Mouse (Mus musculus): ENCODE measurements around the gene Dixdc1. TPM values are rescaled to one million over a fixed set of nuclear protein-coding genes. Genes with fewer than 3 reads are reported as not detected.

Gene Dixdc1
- polyA plus RNA-seq, 1 experiment from 2014 or later: 8.1 TPM

DNA sequence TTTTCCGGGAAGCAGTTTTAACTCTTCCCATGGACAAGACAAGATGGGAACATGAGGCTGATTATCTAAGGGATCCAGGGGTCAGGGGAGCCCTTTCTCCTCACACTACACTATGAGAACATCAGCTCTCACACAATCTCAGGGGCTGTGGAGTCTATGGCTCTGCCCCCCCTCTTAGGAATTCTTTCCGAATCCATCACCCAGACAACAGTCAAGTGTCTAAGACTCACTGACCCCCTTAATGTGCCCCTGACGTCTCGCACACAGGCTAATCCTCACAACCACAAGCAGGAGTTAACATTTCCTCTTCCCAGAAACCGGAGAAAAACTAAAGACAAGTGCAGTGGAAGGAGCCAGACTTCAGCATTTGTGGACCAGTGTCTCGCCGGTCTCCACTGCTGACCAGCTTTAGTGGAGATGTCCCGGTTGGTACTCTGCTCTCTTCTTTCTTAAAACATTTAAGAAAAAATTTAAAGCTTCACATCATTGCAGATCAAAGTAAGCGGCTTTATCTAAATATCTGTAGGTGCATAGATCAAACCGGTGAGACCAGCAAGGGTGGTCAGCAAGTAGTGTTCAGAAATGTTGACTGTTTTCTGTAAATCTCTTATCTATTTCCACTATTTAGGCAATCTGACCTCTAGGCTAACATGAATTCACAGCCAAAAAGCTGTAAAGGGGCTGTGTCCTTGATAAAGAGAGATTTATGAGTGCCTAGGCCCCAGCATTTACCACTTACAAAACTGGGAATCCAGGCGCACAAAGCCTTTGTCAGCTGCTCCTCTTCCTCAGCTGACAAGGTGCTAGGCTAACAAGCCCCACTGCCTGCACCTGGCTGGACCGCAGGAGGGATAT is 42.2 kb downstream of the Dixdc1 start:
- peak overlapping the region; percentile 55; the same call in 1 of the 2 replicates for H3K9ac ChIP-seq (ENCODE audit: low read length)
- 53% methylated on average over 12 of the region's 12 CpGs for whole genome bisulfite sequencing

DNA sequence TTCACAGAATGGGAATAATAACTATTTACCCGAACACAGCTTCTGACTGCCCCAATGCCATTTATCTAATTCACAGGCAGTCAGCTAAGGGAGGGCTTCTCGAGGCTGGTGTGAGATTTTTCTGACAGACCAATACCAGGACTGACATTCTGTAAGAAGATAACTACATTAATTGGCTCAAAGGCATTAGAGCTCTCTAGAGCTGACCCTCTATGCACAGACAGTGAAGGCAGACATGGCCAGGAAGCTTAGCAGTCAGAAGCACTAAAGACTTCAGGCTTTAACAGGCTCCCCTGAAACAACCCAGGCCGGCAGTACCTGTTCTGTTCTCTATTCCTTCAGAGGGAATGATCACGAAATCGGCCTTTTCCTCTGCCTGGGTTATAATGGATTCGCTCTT is 44.2 kb downstream of the Dixdc1 start:
- H3K27ac ChIP-seq (ENCODE audit: low read length): no peak overlapping the region

More for the DNA sequence above, 42.2 kb downstream of the Dixdc1 start:
- Histone ChIP-seq H3K4me2 (ENCODE audit: low read depth, low read length) (peak overlapping the region; percentile 98), H3K4me1 (replicated peaks; ENCODE audit: control insufficient read depth, insufficient read depth, low read length) (peaks cover 23% of the 10 kb centered on the region), H3K4me3 (ENCODE audit: low read length) (peak overlapping the region; percentile 40), H3K36me3 (ENCODE audit: control insufficient read depth, insufficient read depth, low read length) (no peaks in the 10 kb centered on the region), H3K9me3 (ENCODE audit: control insufficient read depth, low read length) (no peaks in the 10 kb centered on the region), H3K27ac (ENCODE audit: low read length) (no peak overlapping the region), H3K27me3 (ENCODE audit: control insufficient read depth, insufficient read depth, low read depth, low read length) (peaks cover 8% of the 10 kb centered on the region)
- no peak for ATAC-seq (ENCODE audit: low read depth)

GRCm38 (mm10) chr9:50693631-50694030 is 45.7 kb downstream of the Dixdc1 start:
- 20% methylated on average over 10 of the region's 10 CpGs for WGBS

More for the DNA sequence above, 44.2 kb downstream of the Dixdc1 start:
- no peak overlapping the region for H3K4me3 ChIP-seq (ENCODE audit: low read length)
- H3K4me2 ChIP-seq (ENCODE audit: low read depth, low read length): no peak overlapping the region
- H3K9ac ChIP-seq (ENCODE audit: low read length): no peak overlapping the region
- peaks cover 8% of the 10 kb centered on the region for H3K27me3 ChIP-seq (ENCODE audit: control insufficient read depth, insufficient read depth, low read depth, low read length)
- H3K9me3 ChIP-seq (ENCODE audit: control insufficient read depth, low read length): no peaks in the 10 kb centered on the region
- no peaks in the 10 kb centered on the region for H3K36me3 ChIP-seq (ENCODE audit: control insufficient read depth, insufficient read depth, low read length)
- no peak for ATAC-seq (ENCODE audit: low read depth)
- H3K4me1 ChIP-seq (replicated peaks; ENCODE audit: control insufficient read depth, insufficient read depth, low read length): peaks cover 11% of the 10 kb centered on the region
- 82% methylated on average over 6 of the region's 6 CpGs for WGBS

DNA sequence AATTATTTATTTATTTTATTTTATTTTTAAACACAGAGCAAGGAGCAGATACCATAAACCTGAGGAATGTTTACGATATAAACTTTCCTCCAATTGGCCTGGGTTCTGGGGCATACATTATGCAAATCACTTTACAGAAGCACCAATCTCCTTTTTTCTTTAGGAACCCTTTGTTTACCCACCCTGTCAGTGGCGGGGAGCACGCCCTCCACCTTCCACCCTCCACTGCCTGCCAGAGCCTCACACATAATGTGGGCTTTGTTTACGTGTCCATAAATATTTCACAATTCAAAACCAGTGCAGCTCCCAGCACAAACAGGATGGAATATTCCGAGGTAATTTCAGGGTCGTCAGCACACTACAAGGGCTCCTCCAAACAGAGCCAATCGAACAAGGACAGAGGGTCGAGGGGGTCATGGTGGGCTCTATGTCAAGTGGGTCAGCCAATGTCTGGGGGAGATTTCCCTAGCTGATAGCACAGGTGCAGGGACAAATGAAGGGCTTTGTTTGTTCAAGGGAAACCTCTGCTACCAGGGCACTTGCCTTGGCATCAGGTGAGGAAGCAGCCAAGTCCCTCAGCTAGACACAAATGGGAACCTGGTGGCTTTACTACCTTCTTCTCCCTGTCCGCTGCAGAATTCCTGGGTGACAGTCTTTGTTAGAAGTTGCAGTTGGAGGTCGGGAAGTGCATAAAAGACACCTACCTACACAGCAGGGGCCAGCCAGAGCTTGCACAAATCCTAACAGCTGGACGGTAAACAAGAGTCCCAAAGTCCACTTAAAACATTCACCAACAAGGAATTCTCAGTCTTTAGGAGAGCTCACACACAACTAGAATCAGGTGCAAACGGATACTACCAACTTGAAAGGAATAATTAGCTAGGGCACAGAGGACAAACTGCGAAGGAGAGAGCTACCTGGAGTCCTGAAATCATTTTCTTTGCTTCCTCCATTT is 46.4 kb downstream of the Dixdc1 start:
- Histone ChIP-seq H3K4me3 (ENCODE audit: low read length) (no peak overlapping the region), H3K4me1 (replicated peaks; ENCODE audit: control insufficient read depth, insufficient read depth, low read length) (peaks cover 5% of the 10 kb centered on the region; the same call in 1 of the 2 replicates), H3K27me3 (ENCODE audit: control insufficient read depth, insufficient read depth, low read depth, low read length) (no peaks in the 10 kb centered on the region), H3K36me3 (ENCODE audit: control insufficient read depth, insufficient read depth, low read length) (no peaks in the 10 kb centered on the region), H3K27ac (ENCODE audit: low read length) (no peak overlapping the region), H3K9ac (ENCODE audit: low read length) (no peak overlapping the region), H3K9me3 (ENCODE audit: control insufficient read depth, low read length) (no peaks in the 10 kb centered on the region), H3K4me2 (ENCODE audit: low read depth, low read length) (no peak overlapping the region)
- no peak for ATAC-seq (ENCODE audit: low read depth)
- 27% methylated on average over 13 of the region's 13 CpGs for WGBS

More at GRCm38 (mm10) chr9:50693631-50694030, 45.7 kb downstream of the Dixdc1 start:
- Histone ChIP-seq H3K9ac (ENCODE audit: low read length) (no peak overlapping the region), H3K27ac (ENCODE audit: low read length) (no peak overlapping the region), H3K27me3 (ENCODE audit: control insufficient read depth, insufficient read depth, low read depth, low read length) (peaks cover under 1% of the 10 kb centered on the region; the same call in 1 of the 2 replicates), H3K4me3 (ENCODE audit: low read length) (no peak overlapping the region), H3K9me3 (ENCODE audit: control insufficient read depth, low read length) (no peaks in the 10 kb centered on the region), H3K4me2 (ENCODE audit: low read depth, low read length) (no peak overlapping the region), H3K4me1 (replicated peaks; ENCODE audit: control insufficient read depth, insufficient read depth, low read length) (peaks cover 11% of the 10 kb centered on the region), H3K36me3 (ENCODE audit: control insufficient read depth, insufficient read depth, low read length) (no peaks in the 10 kb centered on the region)
- peak; percentile 36; the same call in 1 of the 2 replicates for ATAC-seq (ENCODE audit: low read depth)

- Histone ChIP-seq H3K4me3 (ENCODE audit: low read length) (no peak overlapping the region), H3K4me2 (ENCODE audit: low read depth, low read length) (no peak overlapping the region), H3K27ac (ENCODE audit: low read length) (no peak overlapping the region), H3K9ac (ENCODE audit: low read length) (no peak overlapping the region), H3K9me3 (ENCODE audit: control insufficient read depth, low read length) (no peaks in the 10 kb centered on the region), H3K36me3 (ENCODE audit: control insufficient read depth, insufficient read depth, low read length) (no peaks in the 10 kb centered on the region; the same call in 1 of the 2 replicates), H3K4me1 (replicated peaks; ENCODE audit: control insufficient read depth, insufficient read depth, low read length) (no peaks in the 10 kb centered on the region), H3K27me3 (ENCODE audit: control insufficient read depth, insufficient read depth, low read depth, low read length) (no peaks in the 10 kb centered on the region)
- no peak for ATAC-seq (ENCODE audit: low read depth)
- 70% methylated on average over 6 of the region's 6 CpGs for WGBS
Observed at GRCm38 (mm10) chr9:50686866-50687652, 52.3 kb downstream of the Dixdc1 start.

DNA sequence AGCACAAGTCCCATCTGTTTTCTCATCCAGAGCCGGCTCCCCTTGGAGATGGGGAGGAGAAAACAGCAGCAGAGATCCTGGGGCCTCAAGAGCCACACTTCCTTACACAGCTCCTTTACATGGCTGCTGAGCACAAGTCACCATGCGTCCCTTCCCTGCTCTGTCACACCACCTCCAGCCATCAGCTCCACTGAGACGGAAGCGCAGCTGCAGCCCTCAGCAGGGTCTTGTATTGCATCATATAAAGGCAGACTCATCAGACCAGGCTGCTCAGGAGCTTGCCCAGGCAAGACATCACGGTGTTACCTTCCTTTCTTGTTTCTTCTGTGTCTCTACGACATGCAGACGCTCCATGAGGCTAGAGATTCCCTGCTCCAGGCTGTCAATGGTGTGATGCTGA is 57.6 kb downstream of the Dixdc1 start:
- WGBS: 66% methylated on average over 7 of the region's 7 CpGs
- no peaks in the 10 kb centered on the region for H3K27me3 ChIP-seq (ENCODE audit: control insufficient read depth, insufficient read depth, low read depth, low read length)
- no peaks in the 10 kb centered on the region for H3K9me3 ChIP-seq (ENCODE audit: control insufficient read depth, low read length)
- H3K27ac ChIP-seq (ENCODE audit: low read length): no peak overlapping the region
- no peaks in the 10 kb centered on the region for H3K4me1 ChIP-seq (replicated peaks; ENCODE audit: control insufficient read depth, insufficient read depth, low read length)
- ATAC-seq (ENCODE audit: low read depth): no peak
- no peak overlapping the region for H3K9ac ChIP-seq (ENCODE audit: low read length)
- no peaks in the 10 kb centered on the region; the same call in 1 of the 2 replicates for H3K36me3 ChIP-seq (ENCODE audit: control insufficient read depth, insufficient read depth, low read length)
- no peak overlapping the region for H3K4me2 ChIP-seq (ENCODE audit: low read depth, low read length)
- H3K4me3 ChIP-seq (ENCODE audit: low read length): no peak overlapping the region

- H3K9me3 ChIP-seq (ENCODE audit: control insufficient read depth, low read length): no peaks in the 10 kb centered on the region
- H3K36me3 ChIP-seq (ENCODE audit: control insufficient read depth, insufficient read depth, low read length): no peaks in the 10 kb centered on the region; the same call in 1 of the 2 replicates
- 67% methylated on average over 1 of the region's 1 CpGs for WGBS
- H3K27me3 ChIP-seq (ENCODE audit: control insufficient read depth, insufficient read depth, low read depth, low read length): no peaks in the 10 kb centered on the region
- no peak for ATAC-seq (ENCODE audit: low read depth)
- no peaks in the 10 kb centered on the region for H3K4me1 ChIP-seq (replicated peaks; ENCODE audit: control insufficient read depth, insufficient read depth, low read length)
- H3K27ac ChIP-seq (ENCODE audit: low read length): no peak overlapping the region
- H3K4me2 ChIP-seq (ENCODE audit: low read depth, low read length): no peak overlapping the region
- H3K4me3 ChIP-seq (ENCODE audit: low read length): no peak overlapping the region
- H3K9ac ChIP-seq (ENCODE audit: low read length): no peak overlapping the region
Observed at GRCm38 (mm10) chr9:50679406-50679805, 59.9 kb downstream of the Dixdc1 start.

DNA sequence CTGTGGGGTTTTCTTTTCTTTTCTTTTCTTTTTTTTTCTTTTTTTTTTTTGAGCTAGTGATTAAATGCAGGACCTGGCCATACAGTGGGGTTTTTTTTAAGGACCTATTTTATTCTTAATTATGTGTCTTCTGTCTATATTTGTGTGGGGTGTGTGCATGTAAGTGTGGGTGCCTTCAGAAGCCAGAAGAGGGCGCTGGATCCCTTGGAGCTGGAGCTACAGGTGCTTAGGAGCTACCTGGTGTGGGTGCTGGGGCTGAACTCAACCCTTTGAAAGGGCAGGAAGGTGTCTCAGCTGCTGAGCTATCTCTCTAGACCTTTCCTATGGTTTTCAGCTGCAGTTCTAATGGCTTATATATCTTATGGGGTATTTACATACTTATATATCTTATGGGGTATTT is 64.5 kb downstream of the Dixdc1 start:
- no peaks in the 10 kb centered on the region for H3K36me3 ChIP-seq (ENCODE audit: control insufficient read depth, insufficient read depth, low read length)
- no peaks in the 10 kb centered on the region for H3K9me3 ChIP-seq (ENCODE audit: control insufficient read depth, low read length)
- H3K4me3 ChIP-seq (ENCODE audit: low read length): no peak overlapping the region
- H3K4me2 ChIP-seq (ENCODE audit: low read depth, low read length): no peak overlapping the region
- no peak overlapping the region for H3K9ac ChIP-seq (ENCODE audit: low read length)
- H3K4me1 ChIP-seq (replicated peaks; ENCODE audit: control insufficient read depth, insufficient read depth, low read length): no peaks in the 10 kb centered on the region
- WGBS: 22% methylated on average over 1 of the region's 1 CpGs
- no peak for ATAC-seq (ENCODE audit: low read depth)
- H3K27me3 ChIP-seq (ENCODE audit: control insufficient read depth, insufficient read depth, low read depth, low read length): no peaks in the 10 kb centered on the region
- no peak overlapping the region for H3K27ac ChIP-seq (ENCODE audit: low read length)
